Mouse (Mus musculus) megakaryocyte, adult 5-6 weeks (primary cell): ENCODE measurements around the gene Cyp2w1. TPM values are rescaled to one million over a fixed set of nuclear protein-coding genes. Genes with fewer than 3 reads are reported as not detected.
"Not testable (repeated sequence)": the region's sequence is repeated elsewhere in the genome, so short reads cannot be mapped to it uniquely, and the experiment has no call there.

Source experiments
- ATAC-seq: 2 replicates; pipeline ENCODE4 v1.8.0; 2016; ENCODE audit warnings: mild to moderate bottlenecking, inconsistent platforms; ENCODE audit not compliant: poor library complexity, severe bottlenecking
- total RNA-seq, 2 experiments: library from RNA; stranded (forward) in 1 of 2; stranded (reverse) in 1 of 2; fragments of 153-499, 151-499 nt in 1 of 2; fragments of 221-1000, 200-1000 nt in 1 of 2; gene quantifications; 2 replicates each; pipeline versions ENCODE4 v1.2.3 to v1.2.4; 2015 to 2017

Cyp2w1 gene
- total RNA-seq, 2 experiments from 2014 or later, result not detected

GRCm38 (mm10) chr5:139381586-139382513, 29.4 kb downstream of the Cyp2w1 start:
- ATAC-seq, result peak; percentile 37

DNA sequence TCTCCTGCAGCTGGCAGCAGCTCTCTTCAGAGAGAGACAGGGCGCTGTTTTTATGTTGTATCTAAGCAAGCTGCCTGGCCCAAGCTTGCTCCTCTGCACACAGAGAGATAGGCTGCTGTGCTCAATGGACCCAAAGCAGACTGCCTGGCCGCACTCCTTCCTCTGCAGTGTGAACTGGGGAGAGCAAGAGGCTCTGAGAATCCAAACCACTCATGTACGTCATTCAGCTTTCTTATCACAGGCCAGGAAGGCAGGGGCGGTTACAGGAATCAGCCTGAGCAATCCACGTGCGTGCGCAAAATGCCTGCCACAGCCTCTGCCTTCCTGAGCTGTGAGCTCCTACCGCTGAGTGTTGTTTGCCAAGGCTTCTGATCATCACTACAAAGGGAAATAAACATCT, 30.3 kb downstream of the Cyp2w1 start:
- ATAC-seq, result peak; percentile 30

- no peak for ATAC-seq
These were observed 30.8 kb downstream of the Cyp2w1 start for GRCm38 (mm10) chr5:139383234-139383633.

- no peak for ATAC-seq
These were observed 32.1 kb downstream of the Cyp2w1 start for GRCm38 (mm10) chr5:139384531-139384930.

DNA sequence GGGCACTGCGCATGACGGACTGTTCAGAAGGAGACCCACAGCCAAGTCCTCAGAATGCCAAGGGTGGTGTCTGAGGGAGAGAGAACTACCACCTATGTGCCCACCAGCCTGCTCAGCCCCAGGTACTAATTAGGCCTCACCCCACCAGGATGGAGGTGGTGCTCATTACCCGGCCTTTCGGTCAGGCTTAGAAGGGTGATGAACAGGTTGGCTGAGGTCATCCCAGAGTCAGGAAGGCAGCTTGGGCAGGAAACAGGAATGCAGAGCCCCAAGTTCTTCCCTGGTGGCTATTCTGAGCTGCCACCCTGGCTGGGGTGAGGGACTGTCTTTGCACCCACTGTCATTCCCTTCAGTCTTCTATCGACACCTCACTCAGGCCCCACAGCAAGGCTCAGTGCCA, 33.6 kb downstream of the Cyp2w1 start:
- no peak for ATAC-seq

DNA sequence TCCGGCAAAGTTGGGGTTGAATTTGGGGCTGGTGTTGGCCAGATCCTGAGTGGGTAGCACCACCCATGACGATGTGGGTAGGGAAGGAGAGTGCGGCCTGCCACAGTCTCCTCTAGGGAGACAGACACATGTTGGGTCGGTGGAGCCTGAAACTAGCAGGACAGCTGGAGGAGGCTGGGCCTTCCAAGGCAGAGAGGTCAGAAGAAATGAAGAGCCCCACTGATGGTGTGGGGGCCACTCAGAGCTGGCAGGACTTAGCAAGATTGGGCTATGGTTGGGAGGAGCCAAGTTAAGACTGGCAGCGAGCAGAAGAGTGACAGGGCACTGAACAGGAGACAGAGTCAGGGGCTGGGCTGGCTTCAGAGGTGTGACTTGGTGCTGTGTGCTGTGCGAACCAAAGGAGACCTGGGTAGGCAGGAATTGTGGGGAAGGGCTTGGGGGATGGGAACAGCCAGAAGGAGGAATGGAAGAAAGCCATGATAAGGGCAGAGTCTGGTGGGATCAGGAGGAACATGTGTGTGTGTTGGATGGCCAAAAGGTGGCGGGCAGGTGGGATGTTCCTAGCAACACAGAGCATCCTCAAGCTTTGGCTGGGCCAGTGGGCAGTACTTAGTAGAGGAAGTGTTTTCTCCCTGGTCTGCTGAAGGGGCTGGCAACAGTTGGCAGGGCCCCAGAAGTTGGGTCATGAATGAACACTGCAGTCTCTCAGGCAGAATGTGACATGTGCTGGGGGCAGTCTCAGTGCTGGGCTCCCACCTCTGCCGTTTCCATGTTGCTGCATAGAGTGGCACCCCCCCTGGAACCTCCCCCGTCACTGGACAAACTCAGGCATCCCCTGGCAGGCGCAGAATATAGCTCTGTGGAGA, 35.1 kb downstream of the Cyp2w1 start:
- ATAC-seq, result no peak

GRCm38 (mm10) chr5:139388195-139388570, 35.8 kb downstream of the Cyp2w1 start:
- no peak for ATAC-seq

DNA sequence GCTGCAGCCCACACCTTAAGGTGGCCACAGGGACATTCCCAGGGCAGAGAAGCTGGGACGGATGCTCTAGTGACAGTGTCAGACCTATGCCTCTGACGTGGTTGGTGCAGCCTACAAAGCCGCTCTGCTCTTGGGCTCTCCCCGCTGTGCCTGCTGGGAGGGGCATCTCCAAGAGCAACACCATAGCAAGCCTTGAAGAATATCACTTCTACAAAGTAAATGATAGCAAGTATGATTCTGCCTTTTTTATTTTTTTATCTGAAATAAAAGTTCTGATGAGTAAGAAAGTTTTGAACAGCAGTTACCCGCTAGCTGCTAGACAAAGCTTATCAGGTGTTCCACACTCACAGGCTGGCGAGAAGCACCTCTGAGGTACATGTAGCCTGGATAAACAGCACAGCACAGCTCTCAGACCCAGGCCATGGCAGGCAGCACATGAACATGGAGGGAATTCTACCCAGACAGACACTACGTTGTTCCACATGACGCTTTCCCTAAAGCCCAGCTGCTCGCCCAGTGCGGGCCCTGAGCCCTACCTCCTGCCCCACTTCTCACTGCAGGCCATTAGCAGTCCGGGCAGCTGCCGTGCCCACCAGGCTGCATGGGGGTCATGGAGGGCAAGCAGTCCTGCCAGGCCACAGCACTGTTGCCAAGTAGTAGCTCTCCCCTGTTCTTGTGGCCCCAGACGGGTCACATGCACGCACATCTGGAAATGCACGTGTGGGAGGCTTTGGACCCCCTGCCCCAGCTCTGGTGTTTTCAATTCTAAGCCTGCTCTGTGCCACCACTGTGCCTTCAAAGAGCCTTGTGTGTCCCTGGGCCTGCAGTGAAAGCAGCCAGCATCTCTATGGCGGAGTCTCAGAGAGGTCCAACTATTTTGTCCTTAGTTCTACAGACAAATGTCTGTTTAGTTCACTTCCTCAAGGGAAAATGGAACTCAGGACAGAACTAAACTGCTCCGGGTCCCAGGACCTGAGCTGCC, 36.6 kb downstream of the Cyp2w1 start:
- peak; percentile 14; the same call in 1 of the 2 replicates for ATAC-seq

DNA sequence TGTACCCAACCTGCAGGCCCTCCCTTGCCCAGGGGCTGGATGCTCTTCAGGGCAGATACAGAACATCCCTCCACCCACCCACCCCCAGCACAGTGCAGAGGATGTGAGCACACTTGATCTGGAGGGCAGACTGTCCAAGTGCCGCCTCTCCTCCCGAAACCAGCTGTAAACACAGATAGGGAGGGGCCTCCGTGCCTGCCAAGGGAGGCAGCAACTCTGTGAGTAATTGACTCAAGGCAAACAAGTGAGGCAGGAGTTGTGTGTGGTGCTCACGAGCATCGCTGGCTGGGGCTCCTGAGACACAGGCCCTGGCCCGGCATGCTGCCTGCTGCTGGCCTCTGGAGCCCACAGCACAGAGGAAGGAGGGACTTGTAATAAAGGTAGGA, 37.3 kb downstream of the Cyp2w1 start:
- peak; percentile 20; the same call in 1 of the 2 replicates for ATAC-seq

GRCm38 (mm10) chr5:139390324-139391119, 38.1 kb downstream of the Cyp2w1 start:
- ATAC-seq, result not testable (repeated sequence)

DNA sequence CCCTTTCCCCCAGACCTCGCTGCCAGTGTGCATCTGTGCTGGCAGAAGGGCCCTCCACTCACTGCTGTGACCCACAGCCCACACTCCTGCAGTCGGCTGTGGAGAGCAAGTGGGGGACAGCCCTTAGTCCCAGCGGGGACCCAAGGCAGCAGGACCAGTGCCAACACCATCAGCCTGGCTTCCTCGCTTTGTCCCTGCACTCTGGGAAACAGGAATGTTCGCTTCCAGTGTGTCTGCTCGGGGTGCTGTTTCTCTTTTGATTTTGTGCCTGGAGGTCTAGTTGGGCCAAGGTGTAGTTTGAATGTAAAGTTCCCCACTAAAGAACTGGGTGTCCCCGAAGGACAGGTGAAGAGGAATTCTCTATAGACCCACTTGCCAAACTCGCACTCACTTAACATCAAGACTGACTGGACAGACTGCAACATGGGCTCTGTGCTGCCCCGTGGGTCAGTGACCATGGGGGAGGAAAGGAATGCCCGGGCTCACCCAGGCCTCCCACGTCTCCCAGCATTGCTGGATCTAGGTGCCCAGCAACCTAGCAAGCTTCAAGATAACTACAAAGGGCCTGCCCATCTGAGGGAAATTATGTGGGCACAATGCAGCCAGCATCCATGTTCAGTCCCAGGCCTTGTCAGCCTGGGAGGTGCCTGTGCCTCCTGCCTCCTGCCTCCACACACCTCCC, 39.0 kb downstream of the Cyp2w1 start:
- no peak for ATAC-seq

DNA sequence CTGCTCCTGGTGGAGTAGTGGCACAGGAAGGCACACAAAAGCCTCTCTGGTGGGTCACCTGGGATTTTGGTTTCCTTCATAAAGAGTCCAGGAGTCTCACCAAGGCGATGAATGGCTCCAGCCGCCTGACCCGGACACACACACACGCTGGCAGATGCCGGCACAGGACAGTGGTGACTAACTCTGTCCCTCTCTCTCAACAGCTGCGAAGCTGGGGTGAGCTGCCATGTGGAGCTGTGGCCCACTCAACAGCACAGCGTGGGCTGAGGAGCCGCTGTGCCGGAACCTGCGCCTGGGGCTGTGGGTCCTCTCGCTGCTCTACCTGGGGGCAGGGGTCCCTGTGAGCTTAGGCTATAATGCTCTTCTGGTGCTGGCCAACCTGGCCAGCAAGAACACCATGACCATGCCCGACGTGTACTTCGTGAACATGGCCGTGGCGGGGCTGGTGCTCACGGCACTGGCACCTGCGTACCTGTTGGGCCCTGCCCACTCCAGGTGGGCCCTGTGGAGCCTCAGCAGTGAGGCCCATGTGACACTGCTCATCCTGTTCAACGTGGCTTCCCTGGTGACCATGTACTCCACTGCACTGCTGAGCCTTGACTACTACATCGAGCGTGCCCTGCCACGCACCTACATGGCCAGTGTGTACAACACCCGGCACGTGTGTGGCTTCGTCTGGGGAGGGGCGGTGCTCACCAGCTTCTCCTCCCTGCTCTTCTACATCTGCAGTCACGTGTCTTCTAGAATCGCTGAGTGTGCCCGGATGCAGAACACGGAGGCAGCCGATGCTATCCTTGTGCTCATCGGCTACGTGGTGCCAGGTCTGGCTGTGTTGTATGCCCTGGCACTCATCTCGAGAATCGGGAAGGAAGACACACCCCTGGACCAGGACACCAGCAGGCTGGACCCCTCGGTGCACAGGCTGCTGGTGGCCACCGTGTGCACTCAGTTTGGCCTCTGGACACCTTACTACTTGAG, 40.1 kb downstream of the Cyp2w1 start:
- no peak for ATAC-seq

DNA sequence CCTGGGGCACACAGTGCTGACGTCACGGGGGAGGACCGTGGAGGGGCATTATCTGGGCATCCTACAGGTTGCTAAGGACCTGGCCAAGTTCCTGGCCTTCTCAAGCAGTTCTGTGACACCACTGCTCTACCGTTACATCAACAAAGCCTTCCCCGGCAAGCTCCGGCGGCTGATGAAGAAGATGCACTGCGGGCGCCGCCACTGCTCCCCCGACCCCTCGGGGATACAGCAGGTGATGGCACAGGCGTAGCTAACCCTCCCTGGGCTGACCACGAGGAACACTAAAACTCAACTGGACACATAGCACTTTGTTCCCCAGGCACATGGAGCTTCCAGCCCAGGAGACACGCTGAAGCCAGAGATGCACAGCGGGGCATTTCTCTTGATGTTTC, 40.8 kb downstream of the Cyp2w1 start:
- ATAC-seq, result no peak

- ATAC-seq, result no peak
These were observed 42.0 kb downstream of the Cyp2w1 start for GRCm38 (mm10) chr5:139394399-139394798.

- no peak for ATAC-seq
These were observed 43.1 kb downstream of the Cyp2w1 start for GRCm38 (mm10) chr5:139395528-139395927.

DNA sequence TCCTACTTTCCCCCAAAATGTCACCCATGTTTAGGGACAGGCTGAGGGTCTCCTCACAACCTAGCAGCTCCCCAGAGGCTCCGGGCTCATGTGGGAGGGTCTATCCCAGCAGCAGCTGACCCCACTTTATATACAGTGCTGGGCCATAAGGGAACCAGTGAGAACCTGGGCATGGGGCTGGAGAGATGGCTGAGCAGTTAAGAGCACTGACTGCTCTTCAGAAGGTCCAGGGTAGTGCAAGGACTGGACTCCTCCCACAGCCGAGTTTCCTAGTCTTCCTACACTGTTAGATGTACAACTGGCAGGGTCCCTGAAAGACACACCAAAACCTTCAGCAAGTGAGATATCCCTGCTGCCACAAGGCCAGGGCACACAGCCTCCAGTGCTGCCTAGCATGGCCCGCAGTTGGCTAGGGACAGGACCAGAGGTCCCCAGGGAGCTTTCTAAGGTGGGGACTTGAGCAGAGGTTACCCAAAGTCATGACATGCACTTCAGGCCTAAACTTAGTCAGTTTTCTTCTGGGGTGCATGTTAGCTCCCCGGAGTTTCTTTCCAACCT, 45.0 kb downstream of the Cyp2w1 start:
- ATAC-seq, result no peak

DNA sequence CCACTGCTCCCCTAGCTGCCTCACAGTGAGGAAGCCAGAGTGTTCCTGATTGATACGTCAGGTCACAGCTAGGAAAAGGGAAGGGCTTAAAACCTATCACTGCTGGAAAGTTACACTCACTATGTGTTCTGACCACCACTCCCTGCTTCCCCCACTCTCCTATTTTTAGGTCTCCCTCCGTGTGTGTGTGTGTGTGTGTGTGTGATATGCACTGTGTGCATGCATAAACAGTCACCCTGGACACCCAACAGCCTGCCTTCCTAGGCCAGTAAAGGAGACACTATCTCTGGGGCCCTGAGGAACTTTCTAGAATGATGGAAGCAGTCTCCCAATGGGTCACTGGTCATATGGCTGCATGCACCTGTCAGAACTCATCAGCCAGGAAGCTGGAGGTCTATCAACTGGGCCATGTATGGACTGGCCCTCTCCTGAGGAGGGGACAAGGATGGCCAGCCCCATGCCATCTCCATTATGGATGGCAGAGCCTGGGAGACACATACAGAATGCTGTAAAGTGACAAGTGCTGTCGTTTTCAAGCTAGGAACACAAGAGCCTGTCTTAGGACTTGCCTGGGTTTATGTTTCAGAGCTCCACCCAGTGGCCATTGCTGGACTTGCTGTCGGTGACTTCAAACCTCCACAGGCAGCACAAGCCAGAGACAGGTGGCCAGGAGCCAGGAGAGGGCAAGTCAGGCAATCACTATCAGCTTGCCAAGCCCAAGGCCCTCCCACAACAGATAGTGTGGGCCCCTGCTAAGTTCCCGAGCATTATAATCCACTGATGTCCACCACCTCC, 45.7 kb downstream of the Cyp2w1 start:
- peak; percentile 95 for ATAC-seq
